Mouse (Mus musculus) spleen, adult 12 weeks (tissue): Measurements from ENCODE around the gene Ankmy2.
A peak's percentile ranks its signal among the peaks of the same experiment; 100 is the strongest.
"Not testable (repeated sequence)": the region's sequence is repeated elsewhere in the genome, so short reads cannot be mapped to it uniquely, and the experiment has no call there.

Source experiments
- DNase-seq: peaks from one replicate; pipeline ENCODE4 v3.0.0; 2022; ENCODE audit warnings: low spot score

Ankmy2 gene

DNA sequence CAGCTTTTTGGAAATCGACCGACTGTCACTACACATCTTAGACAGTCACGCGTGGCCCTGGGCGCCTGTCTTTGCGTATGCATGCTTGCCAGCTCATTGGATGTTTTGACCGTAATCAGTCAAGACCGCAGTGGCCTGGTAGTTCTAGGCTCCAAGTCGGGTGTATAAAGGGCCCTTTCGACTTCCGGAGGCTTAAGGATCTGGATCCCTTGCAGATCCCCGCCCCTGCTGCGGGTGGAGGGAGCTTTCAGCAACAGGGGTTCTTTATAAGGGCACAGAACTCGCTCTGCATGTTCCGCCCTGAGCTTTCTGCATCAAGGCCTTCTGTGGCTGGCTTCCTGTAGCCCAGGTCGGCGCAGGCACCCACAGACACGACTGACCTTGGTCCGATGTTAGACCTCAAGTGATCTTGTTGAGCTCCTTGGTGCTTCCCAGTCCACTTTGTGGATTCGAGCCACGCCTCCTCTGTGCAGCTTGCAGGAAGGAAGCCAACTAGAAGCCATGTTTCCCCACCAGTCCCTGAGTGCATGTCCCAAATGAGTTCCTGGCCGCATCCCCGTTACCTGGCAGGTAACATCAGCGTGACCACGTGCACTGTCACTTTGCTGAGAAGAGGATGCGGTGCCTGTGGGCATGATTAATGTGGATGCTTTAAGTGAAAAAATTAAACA is 859 bp downstream of the Ankmy2 start, which contains the start of gene Bzw2:
Gene Bzw2, minus strand, starts transcription at position 443 of the 671 bp plus-strand sequence.
- DNase-seq = peak; percentile 50

DNA sequence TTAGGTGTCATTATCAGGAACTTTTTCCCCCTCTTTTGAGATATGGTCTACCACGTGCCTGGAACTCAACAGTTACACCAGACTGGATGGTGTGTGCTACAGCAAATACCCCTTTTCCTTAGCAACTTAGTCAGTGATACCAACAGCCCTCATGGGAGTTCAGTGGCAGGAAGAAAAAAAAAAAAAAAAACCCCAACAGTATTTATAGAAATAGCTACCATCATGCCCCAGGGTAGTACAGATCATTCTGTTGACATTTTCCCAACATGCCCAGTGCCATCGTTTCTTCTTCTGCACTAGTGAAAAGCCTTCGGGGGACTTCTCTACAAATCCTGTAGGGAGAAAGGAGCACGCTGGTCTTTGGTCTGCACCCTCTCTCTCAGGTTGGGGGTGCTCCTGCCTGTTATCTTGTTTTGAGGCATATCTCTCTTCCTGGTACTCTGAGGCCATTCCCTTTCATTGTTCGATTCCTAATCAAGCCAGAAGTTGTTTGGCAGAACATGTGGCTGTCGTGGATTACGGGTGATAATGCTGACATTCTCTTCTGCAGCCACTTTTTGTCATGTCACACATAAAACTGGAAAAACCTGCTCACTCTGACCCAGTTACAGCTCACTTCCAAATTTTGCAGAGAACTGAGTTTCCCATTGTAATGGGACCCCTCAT is 7.3 kb downstream of the Ankmy2 start:
- DNase-seq = no peak

DNA sequence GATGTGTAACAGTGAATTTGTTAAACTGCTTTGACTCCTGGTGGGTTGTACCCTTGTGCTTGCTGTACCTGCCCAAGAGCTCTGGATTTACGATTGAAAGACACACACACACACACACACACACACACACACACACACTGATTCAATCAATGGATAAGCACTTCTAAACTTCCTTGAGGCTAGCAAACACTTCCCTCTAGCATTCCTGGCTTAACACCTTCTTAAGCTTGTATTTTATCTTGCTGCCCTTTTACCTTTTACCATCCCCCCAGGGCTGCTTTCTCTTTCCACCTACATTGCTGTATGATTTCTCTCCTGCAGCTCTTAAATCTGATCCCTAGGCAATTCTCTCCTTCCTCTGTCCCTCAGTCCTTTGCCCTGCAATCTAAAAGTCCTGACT is 8.4 kb downstream of the Ankmy2 start:
- no peak for DNase-seq

DNA sequence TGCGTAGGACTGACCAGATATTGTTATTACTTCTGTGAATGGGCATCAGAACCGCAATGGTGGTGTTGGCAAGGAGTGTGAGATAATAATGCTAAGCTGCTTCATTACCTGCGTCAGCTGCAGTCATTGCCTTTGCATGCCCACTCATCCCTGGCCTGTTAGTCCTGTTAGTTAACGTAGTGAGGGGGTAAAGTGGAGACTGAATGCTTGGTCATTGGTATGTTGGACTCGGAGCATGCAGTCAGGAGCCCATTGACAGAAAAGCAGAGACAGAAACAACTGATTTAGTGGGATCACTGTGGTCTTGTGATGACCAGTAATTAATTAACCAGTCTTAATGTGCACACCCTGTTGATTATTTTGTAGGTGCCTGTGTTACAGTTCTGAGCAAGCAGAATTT is 20.3 kb downstream of the Ankmy2 start:
- no peak for DNase-seq

GRCm38 (mm10) chr12:36182570-36182969 is 25.7 kb downstream of the Ankmy2 start:
- DNase-seq = no peak

DNA sequence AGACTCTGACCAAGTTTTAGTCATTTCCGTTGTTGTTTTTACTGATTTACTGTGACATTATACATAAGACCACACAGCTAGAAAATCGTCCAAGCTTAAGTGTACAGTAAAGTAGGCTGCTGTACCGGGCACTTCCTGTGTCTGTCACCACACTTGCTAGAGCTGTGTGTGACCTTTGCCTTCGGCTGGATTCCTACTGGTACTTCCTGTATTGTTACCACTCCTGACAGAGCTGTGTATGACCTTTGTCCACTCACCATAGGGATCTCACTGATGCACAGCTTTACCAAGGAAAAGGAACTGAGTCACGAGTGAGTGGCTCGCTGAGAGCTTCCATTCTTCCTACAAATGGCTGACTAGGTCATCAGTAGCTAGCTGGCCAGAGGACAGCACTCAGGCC is 30.2 kb downstream of the Ankmy2 start:
- no peak for DNase-seq

DNA sequence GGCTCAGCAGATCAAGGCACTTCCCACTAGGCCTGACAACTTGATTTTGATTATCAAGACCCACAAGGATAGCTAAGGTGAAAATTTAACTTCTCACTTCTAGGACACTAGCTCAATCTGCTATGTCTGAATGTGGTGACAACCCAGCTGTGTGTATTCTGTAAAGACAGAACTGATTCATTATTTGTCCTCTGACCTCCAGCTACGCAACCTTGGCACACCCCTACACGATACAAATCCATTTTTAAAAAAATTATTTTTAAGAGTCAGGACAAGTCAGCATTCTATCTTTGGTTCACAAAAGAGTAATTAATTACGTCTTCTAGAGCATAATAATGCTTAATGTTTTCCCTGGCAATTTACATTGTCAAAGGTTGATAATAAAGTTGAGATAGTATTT is 32.7 kb downstream of the Ankmy2 start:
- DNase-seq = no peak

- no peak for DNase-seq
Measured at GRCm38 (mm10) chr12:36190343-36190742, 33.4 kb downstream of the Ankmy2 start.

DNA sequence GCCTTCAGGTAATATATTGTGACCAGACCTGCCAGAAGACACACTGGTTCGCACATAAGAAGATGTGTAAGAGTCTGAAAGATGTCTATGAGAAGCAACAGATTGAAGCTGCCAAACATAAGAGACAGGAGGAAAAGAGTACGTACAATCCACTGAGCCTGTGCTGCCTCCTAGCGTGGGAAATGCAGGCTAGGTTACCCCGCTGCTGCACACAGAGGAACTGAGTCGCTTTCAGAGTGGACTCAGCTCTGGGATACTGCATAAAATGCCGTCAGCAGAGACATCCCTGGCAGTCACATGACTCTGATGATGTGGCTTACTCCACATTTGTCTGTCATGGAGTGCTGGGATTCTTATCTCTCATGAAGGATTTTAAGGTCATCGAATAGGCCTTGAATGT is 38.1 kb downstream of the Ankmy2 start:
- DNase-seq = no peak

GRCm38 (mm10) chr12:36205579-36206119 is 48.7 kb downstream of the Ankmy2 start:
- not testable (repeated sequence) for DNase-seq

- DNase-seq = no peak
Measured at GRCm38 (mm10) chr12:36207072-36207799, 50.3 kb downstream of the Ankmy2 start.

DNA sequence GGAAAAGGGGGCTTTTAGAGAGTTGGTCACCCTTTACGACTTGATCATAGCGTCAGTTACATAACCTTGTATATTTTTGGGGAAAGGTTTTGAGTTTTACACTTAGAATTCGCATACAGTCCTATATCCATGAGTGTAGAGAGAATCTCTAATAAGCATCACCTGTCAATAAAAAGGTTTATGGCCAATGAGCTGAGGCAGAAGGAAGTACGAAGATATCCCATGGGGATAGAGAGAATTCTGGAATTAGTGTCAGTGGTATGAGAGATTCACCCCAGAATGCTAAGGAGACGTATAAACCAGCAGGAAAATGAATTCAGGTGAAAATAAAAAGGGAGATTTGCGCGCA is 50.9 kb downstream of the Ankmy2 start:
- DNase-seq = no peak

DNA sequence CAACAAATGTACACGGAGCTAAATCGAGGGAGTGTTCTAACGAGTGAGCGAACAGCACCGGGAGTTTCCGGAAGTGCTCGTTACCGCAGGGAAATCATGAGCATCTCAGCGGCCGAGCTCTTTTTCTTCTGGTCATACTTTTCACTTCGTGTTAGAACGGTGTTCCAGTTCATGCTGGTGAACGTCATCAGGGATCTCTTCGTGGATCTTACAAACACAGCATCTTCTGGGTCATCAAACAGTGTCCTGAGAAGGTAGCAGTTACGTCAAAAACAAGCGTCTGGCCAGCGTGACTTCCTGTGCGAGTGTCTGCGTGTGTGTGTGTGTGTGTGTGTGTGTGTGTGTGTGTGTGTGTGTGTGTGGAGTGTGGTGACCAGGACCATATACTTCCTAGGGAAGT is 51.5 kb downstream of the Ankmy2 start:
- no peak for DNase-seq

GRCm38 (mm10) chr12:36210096-36210495 is 53.2 kb downstream of the Ankmy2 start:
- DNase-seq = no peak

DNA sequence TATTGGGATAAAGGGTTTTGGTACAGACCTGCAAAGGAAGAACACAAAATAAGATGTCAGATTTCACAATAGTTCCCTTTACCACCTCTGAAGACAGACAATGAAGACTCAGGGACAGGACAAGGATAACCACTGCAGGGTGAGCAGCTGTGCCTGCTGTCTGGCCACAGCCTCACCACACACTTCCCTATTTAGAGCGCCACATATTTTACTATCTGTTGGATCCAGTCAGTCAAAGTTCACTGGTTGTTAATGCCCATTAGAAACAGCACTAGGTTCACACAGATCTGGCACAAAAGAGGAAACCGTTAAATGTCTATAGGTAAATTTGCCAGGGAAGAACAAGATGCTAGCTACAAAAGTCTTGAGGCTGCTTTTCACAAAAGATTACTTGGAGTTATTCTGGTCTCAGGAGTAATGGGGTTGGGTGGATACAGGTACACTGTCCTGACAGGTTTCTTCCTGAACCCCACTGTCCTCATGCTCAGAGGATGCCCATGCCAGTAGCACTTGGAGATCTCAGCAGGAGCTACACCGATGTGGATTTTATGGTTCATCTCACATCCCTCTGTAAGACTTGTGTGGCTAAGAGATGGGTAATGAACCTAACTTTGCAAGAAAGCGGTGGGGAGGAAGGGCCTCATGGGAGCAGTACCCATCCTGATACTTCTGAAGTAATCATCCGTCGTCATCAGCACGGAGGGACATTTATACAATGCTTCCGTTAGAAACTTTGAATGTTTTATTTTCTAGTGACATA is 57.7 kb downstream of the Ankmy2 start:
- DNase-seq = no peak

DNA sequence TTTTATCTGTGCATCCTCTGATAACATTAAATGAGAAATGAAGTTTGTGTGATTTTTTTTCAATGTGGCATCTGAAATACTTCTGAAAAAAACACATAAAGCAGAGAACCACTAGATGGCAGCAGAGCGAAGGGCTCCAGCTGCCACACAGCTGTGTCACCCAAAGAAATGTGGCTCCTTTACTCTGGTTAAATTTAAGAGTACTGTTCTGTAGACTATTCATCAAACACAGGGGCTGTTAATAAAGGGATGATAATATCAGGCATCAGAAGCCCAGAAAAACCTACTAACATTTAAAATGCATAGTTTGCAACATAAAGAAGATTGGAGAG is 58.2 kb downstream of the Ankmy2 start:
- no peak for DNase-seq

DNA sequence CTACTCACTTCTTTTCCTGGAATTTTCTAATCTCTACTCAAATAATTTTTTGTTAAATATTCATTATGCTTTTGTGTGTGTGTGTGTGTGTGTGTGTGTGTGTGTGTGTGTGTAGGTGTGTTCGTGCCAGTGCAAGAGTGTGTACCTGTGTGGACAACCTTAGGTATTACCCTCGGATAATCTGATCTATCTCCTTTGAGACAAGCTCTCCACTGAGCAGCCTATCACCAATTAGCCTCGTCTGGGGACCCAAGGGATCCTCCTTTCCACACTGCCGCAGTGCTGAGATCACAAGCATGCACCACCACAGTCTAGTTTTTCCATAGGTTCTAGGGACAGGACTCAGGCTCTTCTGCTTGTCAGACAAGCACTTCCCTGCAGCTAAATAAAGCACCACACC is 59.3 kb downstream of the Ankmy2 start:
- no peak for DNase-seq

DNA sequence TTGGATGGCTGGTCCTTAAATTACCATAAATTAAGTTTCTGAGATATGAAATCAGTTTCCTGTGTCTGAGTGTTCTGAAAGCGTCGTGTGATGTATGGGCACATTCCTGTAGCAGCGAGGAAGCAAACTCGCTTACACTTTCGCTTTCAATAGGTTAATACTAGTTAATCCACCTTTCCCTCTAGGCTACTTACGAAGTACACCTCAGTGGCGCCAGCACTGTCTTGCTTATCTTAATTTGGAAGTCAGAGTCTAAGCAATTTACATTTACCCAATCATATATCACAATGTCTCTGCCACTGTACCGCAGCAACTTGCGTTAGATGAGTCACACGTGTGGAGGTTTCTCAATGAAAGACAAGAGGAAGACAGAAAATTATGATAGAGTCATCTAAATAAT is 60.0 kb downstream of the Ankmy2 start:
- DNase-seq = no peak

DNA sequence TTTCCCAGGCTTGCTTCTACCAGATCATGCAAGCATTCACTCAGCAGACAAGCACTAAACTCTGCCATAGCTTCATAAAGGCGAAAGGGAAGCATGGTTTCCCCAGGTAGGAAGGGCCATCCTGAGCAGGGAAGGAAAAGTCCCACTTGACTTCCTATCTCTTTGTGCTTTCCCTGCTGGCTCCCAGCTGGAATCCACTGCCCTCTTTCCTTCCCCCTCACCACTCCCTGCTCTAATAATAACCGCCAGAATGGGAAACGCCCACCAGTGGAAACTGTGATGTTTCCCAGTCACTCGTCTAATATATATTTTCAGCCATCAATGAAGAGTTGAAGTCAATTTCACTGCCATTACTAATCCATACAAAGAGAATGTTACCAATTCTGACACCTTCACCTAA is 67.5 kb downstream of the Ankmy2 start:
- no peak for DNase-seq

DNA sequence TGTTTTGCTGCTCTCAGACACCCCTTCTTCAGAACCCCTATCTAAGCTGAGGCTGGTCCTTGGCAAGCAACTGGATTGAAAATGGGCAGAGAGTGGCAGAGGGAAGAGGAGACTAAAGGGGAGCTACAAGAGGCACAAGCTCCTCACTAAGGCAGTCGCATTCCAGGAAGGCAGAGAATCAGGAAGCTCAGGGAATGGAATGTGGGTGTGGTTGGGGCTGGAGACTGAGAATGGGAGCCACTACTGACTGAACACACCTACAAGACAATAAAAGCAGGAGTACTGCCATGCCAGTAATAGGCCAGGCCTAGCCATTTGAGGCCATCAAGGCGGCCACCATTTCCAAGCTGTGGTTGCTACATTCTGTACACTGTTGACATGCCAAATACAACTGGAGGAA is 74.5 kb downstream of the Ankmy2 start:
- no peak for DNase-seq

DNA sequence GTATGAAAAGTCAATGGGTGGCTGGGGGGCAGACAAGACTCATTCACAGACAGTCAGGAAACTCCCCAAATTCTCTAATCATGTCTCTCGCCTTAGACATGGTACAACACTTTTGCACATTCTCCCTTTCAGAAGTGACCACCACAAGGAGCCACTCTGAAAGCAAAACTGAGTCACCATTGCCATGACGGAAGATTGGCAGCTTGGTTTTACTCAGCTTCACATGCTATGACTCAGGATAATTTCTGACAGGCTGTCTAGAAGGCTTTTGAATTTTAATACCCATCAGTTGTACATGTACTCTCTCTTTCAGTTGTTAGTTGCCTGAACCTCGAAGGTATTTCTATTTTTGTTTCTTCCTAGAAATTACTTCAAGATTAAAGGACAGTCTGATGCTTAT is 84.3 kb downstream of the Ankmy2 start:
- no peak for DNase-seq
